Mouse (Mus musculus): ENCODE results near the gene Ppp4r4. TPM values are rescaled to one million over a fixed set of nuclear protein-coding genes. Genes with fewer than 3 reads are reported as not detected.
A peak's percentile ranks its signal among the peaks of the same experiment; 100 is the strongest.

Ppp4r4 gene
- polyA plus RNA-seq, 1 experiment, result 0.09 TPM

DNA sequence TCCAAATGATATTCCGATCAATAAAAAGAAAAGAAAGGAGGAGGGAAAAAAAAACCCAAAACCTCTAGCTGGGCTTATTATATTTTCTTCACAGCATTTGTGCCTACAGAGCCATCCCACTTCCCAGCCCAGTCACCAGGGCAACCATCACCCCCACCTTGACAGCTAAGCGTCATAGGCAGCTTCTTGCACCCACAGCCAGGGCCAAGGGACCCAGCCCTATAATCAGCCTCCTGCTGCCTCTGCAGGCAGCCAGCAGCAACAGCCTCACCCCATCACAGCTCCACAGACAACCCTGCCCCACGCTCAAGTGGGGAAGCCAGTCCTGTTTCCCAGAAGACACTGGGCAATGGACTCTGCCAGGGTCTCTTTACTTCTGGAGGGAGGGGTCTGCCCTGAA lies 17.7 kb upstream of the Ppp4r4 start:
- Histone ChIP-seq H3K4me3 (ENCODE audit: insufficient read depth, poor library complexity, severe bottlenecking) (no peak overlapping the region), H3K79me3 (ENCODE audit: low read depth) (no peaks in the 10 kb centered on the region), H3ac (ENCODE audit: control insufficient read depth, insufficient read length, low read depth) (no peak overlapping the region), H3K36me3 (ENCODE audit: control insufficient read depth, insufficient read depth) (no peaks in the 10 kb centered on the region), H3K27me3 (ENCODE audit: control insufficient read depth, insufficient read depth, insufficient read length) (no peaks in the 10 kb centered on the region), H3K79me2 (ENCODE audit: control insufficient read depth, insufficient read depth) (no peaks in the 10 kb centered on the region)
- TF ChIP-seq MYOG (IDR thresholded peaks at IDR 0.05; ENCODE audit: control insufficient read depth, extremely low read depth, insufficient read length) (no peak), MYOD1 (IDR thresholded peaks at IDR 0.05; ENCODE audit: control insufficient read depth, insufficient read length, low read depth) (no peak), MAX (IDR thresholded peaks at IDR 0.05) (no peak), USF1 (IDR thresholded peaks at IDR 0.05; ENCODE audit: low read depth) (no peak)

DNA sequence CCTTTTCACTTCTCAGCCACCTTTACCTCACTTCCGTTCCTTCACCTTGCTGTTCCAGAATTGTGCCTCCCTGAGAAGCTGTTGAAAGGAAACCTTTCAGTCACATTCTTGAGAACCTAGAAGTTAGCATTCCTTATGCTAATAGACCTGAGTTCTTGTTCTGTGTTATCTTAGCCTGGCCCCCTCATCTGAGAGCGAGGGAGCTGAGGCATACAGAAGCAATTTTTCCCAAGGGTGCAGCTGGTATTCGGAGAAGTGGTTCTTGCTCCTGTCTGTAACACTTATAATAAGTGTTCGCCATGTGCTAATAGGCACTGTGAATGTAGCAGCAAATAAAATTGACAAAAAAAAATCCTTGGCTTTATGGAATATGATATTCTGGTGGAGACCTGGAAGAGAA lies 16.4 kb upstream of the Ppp4r4 start:
- no peak overlapping the region for H3ac ChIP-seq (ENCODE audit: control insufficient read depth, insufficient read length, low read depth)
- H3K27me3 ChIP-seq (ENCODE audit: control insufficient read depth, insufficient read depth, insufficient read length), result no peaks in the 10 kb centered on the region
- TF ChIP-seq CEBPB (IDR thresholded peaks at IDR 0.05; ENCODE audit: low read depth), result no peak
- TF ChIP-seq MAX (IDR thresholded peaks at IDR 0.05), result no peak
- TF ChIP-seq CTCF (IDR thresholded peaks at IDR 0.05; ENCODE audit: control insufficient read depth, insufficient read depth, insufficient read length), result no peak
- TF ChIP-seq MYOG (IDR thresholded peaks at IDR 0.05; ENCODE audit: control insufficient read depth, extremely low read depth, insufficient read length), result no peak
- no peak for TF ChIP-seq FOSL1 (IDR thresholded peaks at IDR 0.05; ENCODE audit: insufficient read depth, low read length, poor library complexity, severe bottlenecking)
- no peak for TF ChIP-seq USF1 (IDR thresholded peaks at IDR 0.05; ENCODE audit: low read depth)
- no peak for TF ChIP-seq MYOD1 (IDR thresholded peaks at IDR 0.05; ENCODE audit: control insufficient read depth, insufficient read length, low read depth)
- no peaks in the 10 kb centered on the region for H3K79me2 ChIP-seq (ENCODE audit: control insufficient read depth, insufficient read depth)
- no peaks in the 10 kb centered on the region for H3K36me3 ChIP-seq (ENCODE audit: control insufficient read depth, insufficient read depth)
- H3K4me3 ChIP-seq (ENCODE audit: insufficient read depth, poor library complexity, severe bottlenecking), result no peak overlapping the region
- no peaks in the 10 kb centered on the region for H3K79me3 ChIP-seq (ENCODE audit: low read depth)

DNA sequence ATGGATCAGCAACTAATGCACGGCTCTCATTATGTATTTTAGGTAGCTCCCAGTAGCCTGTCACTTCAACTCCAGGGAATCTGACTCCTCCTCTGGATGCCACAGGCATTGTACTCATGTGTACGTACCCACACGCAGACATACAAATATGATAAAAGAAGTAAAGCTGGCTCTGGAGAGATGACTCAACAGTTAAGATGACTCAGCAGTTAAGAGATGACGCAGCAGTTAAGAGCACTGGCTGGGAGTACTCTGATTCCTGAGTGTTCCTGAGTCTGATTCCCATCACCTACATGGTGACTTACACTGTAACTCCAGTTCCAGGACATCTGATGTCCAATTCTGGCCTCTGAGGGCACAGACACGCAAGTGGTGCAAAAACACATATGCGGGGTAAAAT lies 13.4 kb upstream of the Ppp4r4 start:
- Histone ChIP-seq H3ac (ENCODE audit: control insufficient read depth, insufficient read length, low read depth) (no peak overlapping the region), H3K79me2 (ENCODE audit: control insufficient read depth, insufficient read depth) (no peaks in the 10 kb centered on the region), H3K4me3 (ENCODE audit: insufficient read depth, poor library complexity, severe bottlenecking) (no peak overlapping the region), H3K27me3 (ENCODE audit: control insufficient read depth, insufficient read depth, insufficient read length) (no peaks in the 10 kb centered on the region), H3K36me3 (ENCODE audit: control insufficient read depth, insufficient read depth) (no peaks in the 10 kb centered on the region), H3K79me3 (ENCODE audit: low read depth) (no peaks in the 10 kb centered on the region)
- peak; percentile 48 for TF ChIP-seq FOSL1 (IDR thresholded peaks at IDR 0.05; ENCODE audit: insufficient read depth, low read length, poor library complexity, severe bottlenecking)
- no peak for TF ChIP-seq MYOG (IDR thresholded peaks at IDR 0.05; ENCODE audit: control insufficient read depth, extremely low read depth, insufficient read length)

DNA sequence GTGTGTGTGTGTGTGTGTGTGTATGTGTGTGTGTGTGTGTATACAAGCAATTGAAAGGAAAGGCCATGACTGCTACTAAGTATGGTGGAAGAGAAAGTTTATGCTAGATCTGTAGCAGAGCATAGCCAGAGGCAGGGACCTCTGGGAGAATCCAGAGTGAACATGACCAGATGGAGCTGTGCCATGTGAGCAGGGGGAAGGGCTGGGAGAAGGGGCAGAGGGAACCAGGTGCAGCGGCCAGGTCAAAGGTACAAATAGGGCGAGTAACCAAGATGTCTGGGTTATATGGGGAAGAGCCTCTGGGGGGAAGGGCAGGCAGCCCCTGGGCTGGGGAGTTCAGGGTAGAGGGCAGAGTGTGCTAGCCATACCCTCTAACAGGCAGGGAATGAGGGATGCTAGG lies 1.5 kb upstream of the Ppp4r4 start:
- H3K27me3 ChIP-seq (ENCODE audit: control insufficient read depth, insufficient read depth, insufficient read length), result peaks cover 7% of the 10 kb centered on the region
- no peak overlapping the region for H3K4me3 ChIP-seq (ENCODE audit: insufficient read depth, poor library complexity, severe bottlenecking)
- H3K79me2 ChIP-seq (ENCODE audit: control insufficient read depth, insufficient read depth), result no peaks in the 10 kb centered on the region
- no peak overlapping the region for H3ac ChIP-seq (ENCODE audit: control insufficient read depth, insufficient read length, low read depth)
- H3K79me3 ChIP-seq (ENCODE audit: low read depth), result no peaks in the 10 kb centered on the region
- TF ChIP-seq CTCF (IDR thresholded peaks at IDR 0.05; ENCODE audit: control insufficient read depth, insufficient read depth, insufficient read length), result no peak
- TF ChIP-seq USF1 (IDR thresholded peaks at IDR 0.05; ENCODE audit: low read depth), result no peak
- no peaks in the 10 kb centered on the region for H3K36me3 ChIP-seq (ENCODE audit: control insufficient read depth, insufficient read depth)

DNA sequence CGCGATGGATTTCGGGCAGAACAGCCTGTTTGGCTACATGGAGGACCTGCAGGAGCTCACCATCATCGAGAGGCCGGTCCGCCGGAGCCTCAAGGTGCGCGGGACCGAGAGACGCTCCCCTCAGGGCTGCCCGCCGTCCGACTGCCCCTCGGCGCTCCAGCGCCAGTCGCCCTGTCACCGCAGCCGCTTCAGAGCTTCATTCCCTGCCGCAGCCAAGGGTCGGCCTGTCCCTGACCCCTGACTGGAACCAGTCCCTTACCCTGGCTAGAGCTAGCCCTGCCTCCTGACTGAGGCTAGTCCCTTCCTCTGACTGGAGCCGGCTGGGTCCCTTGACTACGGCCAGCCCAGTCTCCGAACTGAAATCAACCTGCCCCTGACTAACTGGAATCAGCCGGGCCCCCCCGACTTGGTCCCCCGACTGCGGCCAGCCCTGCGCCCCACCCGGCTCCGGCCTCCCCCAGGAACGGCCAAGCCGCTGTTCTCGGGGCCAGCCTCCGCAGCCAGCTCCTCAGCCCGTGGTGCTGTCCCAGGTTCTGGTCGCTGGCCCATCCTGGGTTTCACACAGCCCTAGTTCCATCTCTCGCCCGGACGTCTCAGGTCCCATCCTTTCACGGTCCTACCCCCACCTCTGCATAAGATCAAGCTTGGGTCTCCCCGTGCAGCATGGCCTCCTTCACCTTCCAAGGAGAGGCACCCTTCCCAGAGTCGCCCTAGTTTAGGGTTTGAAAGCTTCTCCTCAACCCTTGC lies 739 bp downstream of the Ppp4r4 start:
- H3K4me3 ChIP-seq (ENCODE audit: insufficient read depth, poor library complexity, severe bottlenecking), result peak overlapping the region; percentile 23
- peaks cover 7% of the 10 kb centered on the region for H3K27me3 ChIP-seq (ENCODE audit: control insufficient read depth, insufficient read depth, insufficient read length)
- no peaks in the 10 kb centered on the region for H3K79me3 ChIP-seq (ENCODE audit: low read depth)
- H3ac ChIP-seq (ENCODE audit: control insufficient read depth, insufficient read length, low read depth), result peak overlapping the region; percentile 61
- H3K79me2 ChIP-seq (ENCODE audit: control insufficient read depth, insufficient read depth), result no peaks in the 10 kb centered on the region
- TF ChIP-seq USF1 (IDR thresholded peaks at IDR 0.05; ENCODE audit: low read depth) (no peak), CTCF (IDR thresholded peaks at IDR 0.05; ENCODE audit: control insufficient read depth, insufficient read depth, insufficient read length) (no peak), MYOG (IDR thresholded peaks at IDR 0.05; ENCODE audit: control insufficient read depth, extremely low read depth, insufficient read length) (no peak), CEBPB (IDR thresholded peaks at IDR 0.05; ENCODE audit: low read depth) (no peak), MAX (IDR thresholded peaks at IDR 0.05) (no peak), MYOD1 (IDR thresholded peaks at IDR 0.05; ENCODE audit: control insufficient read depth, insufficient read length, low read depth) (no peak), FOSL1 (IDR thresholded peaks at IDR 0.05; ENCODE audit: insufficient read depth, low read length, poor library complexity, severe bottlenecking) (no peak)
- H3K36me3 ChIP-seq (ENCODE audit: control insufficient read depth, insufficient read depth), result no peaks in the 10 kb centered on the region

DNA sequence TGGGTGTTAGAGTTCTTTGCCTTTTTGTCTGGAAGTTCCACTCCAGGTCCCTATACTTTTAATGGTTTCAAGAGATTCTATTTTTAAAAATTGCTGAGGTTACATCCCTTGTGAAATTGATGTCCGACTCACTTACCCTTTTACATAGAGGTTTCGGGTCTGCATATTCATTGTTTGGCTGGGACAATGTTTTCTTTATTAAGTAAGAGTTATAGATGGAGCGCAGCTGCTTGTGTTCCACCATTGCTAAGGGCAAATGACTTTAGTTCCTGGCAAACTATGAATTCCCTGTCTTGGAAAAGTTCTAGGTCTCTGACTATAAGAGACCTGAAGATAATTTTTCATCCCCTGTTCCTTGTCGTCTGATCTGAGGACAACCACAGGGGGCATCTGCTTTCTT lies 8.3 kb downstream of the Ppp4r4 start:
- H3K36me3 ChIP-seq (ENCODE audit: control insufficient read depth, insufficient read depth), result no peaks in the 10 kb centered on the region
- TF ChIP-seq CEBPB (IDR thresholded peaks at IDR 0.05; ENCODE audit: low read depth) (no peak), CTCF (IDR thresholded peaks at IDR 0.05; ENCODE audit: control insufficient read depth, insufficient read depth, insufficient read length) (no peak), MYOG (IDR thresholded peaks at IDR 0.05; ENCODE audit: control insufficient read depth, extremely low read depth, insufficient read length) (no peak), USF1 (IDR thresholded peaks at IDR 0.05; ENCODE audit: low read depth) (no peak), MYOD1 (IDR thresholded peaks at IDR 0.05; ENCODE audit: control insufficient read depth, insufficient read length, low read depth) (no peak), MAX (IDR thresholded peaks at IDR 0.05) (no peak), FOSL1 (IDR thresholded peaks at IDR 0.05; ENCODE audit: insufficient read depth, low read length, poor library complexity, severe bottlenecking) (no peak)
- no peak overlapping the region for H3K4me3 ChIP-seq (ENCODE audit: insufficient read depth, poor library complexity, severe bottlenecking)
- no peaks in the 10 kb centered on the region for H3K79me2 ChIP-seq (ENCODE audit: control insufficient read depth, insufficient read depth)
- no peaks in the 10 kb centered on the region for H3K79me3 ChIP-seq (ENCODE audit: low read depth)
- H3K27me3 ChIP-seq (ENCODE audit: control insufficient read depth, insufficient read depth, insufficient read length), result peaks cover under 1% of the 10 kb centered on the region
- H3ac ChIP-seq (ENCODE audit: control insufficient read depth, insufficient read length, low read depth), result no peak overlapping the region

All from C2C12 (cell line).